Mouse (Mus musculus): ENCODE measurements around the gene Tradd. TPM values are rescaled to one million over a fixed set of nuclear protein-coding genes. Genes with fewer than 3 reads are reported as not detected.
"Not testable (repeated sequence)": the region's sequence is repeated elsewhere in the genome, so short reads cannot be mapped to it uniquely, and the experiment has no call there.

Gene Tradd
- polyA plus RNA-seq, 1 experiment = 8.7 TPM

GRCm38 (mm10) chr8:105252680-105253537 lies 11.5 kb downstream of the Tradd start:
- DNase-seq (ENCODE audit: extremely low spot score in 1 of 2, low spot score in 1 of 2) = no peak

DNA sequence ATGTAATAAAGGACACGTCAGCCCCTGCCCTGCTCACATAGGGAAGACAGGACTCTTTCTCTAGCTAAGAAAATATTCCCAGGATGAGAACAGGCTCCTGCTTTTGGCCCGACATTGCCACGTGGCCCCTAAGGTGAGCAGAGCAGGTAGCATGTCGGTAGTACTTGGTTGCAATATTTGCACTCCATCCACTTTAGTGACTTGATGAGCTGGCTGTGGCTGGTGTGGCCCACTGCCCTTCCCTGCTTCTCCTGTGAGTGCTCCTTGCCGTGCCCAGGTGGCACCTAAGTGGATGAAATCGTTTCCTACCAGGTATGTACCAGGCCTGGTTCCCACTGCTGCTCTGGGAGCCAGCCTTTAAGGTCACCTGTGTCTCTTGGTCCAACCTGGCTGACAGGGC lies 12.5 kb downstream of the Tradd start:
- no peak for DNase-seq (ENCODE audit: extremely low spot score in 1 of 2, low spot score in 1 of 2)

- no peak for DNase-seq (ENCODE audit: extremely low spot score in 1 of 2, low spot score in 1 of 2)
These were observed 23.4 kb downstream of the Tradd start for GRCm38 (mm10) chr8:105241016-105241415.

DNA sequence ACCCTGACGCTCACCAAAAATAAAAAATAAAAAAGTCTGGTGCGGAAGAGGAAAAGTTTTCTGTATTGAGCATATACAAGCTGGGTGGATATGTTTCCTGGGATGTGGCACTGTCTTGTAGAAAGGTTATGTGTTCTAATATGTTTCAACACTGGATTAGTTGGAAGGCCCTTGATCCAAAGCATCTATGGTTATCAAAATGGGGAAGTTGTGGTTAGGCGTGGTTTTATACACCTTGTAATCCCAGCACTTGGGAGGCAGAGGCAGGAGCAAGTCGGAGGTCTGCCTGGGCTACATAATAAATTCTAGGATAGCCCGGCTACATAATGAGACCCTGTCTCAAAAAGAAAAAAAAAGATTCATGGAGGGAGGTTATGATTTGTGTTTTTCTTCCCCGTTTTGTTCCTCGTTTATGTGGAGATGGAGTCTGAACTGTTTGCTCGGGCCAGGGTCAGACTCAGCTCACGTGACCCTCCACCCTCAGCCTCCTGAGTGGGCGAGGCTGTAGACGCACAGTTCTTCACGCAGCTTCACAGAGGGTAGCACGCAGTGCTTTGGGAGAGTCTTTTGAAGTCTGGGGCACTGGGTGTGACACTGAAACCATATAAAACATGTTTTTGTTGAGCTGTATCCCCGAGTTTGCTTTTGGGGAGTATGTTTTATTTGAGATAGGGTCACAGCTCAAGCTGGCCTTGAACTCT lies 26.8 kb downstream of the Tradd start:
- no peak for DNase-seq (ENCODE audit: extremely low spot score in 1 of 2, low spot score in 1 of 2)

- DNase-seq (ENCODE audit: extremely low spot score in 1 of 2, low spot score in 1 of 2) = no peak
These were observed 29.2 kb downstream of the Tradd start for GRCm38 (mm10) chr8:105235206-105235605.

DNA sequence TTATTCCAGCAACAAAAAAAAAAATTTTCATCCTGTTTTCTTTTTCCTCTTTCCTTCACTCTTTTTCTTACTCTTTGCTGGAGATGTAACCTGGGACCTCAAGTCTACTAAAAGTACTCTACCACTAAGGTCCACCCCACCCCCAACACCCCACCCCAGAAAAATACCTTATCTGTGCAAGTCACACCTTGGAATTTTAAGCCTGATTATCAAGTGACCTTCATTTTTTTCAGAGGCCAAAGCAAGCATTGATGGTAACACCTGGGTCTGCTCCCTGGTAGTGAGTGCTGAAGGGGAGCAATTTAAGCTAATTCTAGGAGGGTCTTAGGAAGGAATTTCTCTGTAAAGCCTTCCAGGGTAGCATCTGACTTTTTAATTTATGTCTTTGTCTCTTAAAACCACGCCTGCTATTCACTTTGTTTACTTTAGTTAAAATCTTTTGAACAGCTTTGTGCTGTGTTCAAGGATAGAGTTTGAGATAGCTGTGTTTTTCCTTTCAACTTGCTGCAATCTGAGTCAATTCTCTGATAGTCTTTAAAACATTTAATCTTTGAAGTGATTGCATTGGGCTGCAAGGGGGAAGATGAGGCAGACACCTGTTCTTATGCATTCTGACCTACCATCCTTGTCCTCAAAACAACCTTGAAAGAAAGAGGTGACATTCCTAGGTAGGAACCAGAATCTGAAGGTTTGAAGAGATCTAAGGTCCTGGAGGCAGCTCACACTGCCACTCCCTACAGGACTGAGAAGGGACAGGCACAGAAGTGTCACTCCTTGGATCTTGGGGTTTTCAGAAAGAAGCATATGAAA lies 31.1 kb downstream of the Tradd start:
- DNase-seq (ENCODE audit: extremely low spot score in 1 of 2, low spot score in 1 of 2) = no peak

- DNase-seq (ENCODE audit: extremely low spot score in 1 of 2, low spot score in 1 of 2) = not testable (repeated sequence)
These were observed 32.1 kb downstream of the Tradd start for GRCm38 (mm10) chr8:105232321-105232693.

GRCm38 (mm10) chr8:105231503-105232320 lies 32.7 kb downstream of the Tradd start:
- no peak for DNase-seq (ENCODE audit: extremely low spot score in 1 of 2, low spot score in 1 of 2)

- no peak for DNase-seq (ENCODE audit: extremely low spot score in 1 of 2, low spot score in 1 of 2)
These were observed 38.5 kb downstream of the Tradd start for GRCm38 (mm10) chr8:105225917-105226316.

- no peak for DNase-seq (ENCODE audit: extremely low spot score in 1 of 2, low spot score in 1 of 2)
These were observed 39.2 kb downstream of the Tradd start for GRCm38 (mm10) chr8:105225272-105225593.

- peak; percentile 83 to 97 for DNase-seq (ENCODE audit: extremely low spot score in 1 of 2, low spot score in 1 of 2)
These were observed 39.8 kb downstream of the Tradd start, which contains the start of gene D230025D16Rik for GRCm38 (mm10) chr8:105224413-105225271. Gene D230025D16Rik (plus strand): TSS chr8:105225145.

GRCm38 (mm10) chr8:105223850-105224249 lies 40.6 kb downstream of the Tradd start:
- no peak for DNase-seq (ENCODE audit: extremely low spot score in 1 of 2, low spot score in 1 of 2)

- peak; percentile 10 to 86 for DNase-seq (ENCODE audit: extremely low spot score in 1 of 2, low spot score in 1 of 2)
These were observed 46.4 kb downstream of the Tradd start for GRCm38 (mm10) chr8:105217926-105218522.

GRCm38 (mm10) chr8:105214104-105214503 lies 50.3 kb downstream of the Tradd start:
- no peak for DNase-seq (ENCODE audit: extremely low spot score in 1 of 2, low spot score in 1 of 2)

DNA sequence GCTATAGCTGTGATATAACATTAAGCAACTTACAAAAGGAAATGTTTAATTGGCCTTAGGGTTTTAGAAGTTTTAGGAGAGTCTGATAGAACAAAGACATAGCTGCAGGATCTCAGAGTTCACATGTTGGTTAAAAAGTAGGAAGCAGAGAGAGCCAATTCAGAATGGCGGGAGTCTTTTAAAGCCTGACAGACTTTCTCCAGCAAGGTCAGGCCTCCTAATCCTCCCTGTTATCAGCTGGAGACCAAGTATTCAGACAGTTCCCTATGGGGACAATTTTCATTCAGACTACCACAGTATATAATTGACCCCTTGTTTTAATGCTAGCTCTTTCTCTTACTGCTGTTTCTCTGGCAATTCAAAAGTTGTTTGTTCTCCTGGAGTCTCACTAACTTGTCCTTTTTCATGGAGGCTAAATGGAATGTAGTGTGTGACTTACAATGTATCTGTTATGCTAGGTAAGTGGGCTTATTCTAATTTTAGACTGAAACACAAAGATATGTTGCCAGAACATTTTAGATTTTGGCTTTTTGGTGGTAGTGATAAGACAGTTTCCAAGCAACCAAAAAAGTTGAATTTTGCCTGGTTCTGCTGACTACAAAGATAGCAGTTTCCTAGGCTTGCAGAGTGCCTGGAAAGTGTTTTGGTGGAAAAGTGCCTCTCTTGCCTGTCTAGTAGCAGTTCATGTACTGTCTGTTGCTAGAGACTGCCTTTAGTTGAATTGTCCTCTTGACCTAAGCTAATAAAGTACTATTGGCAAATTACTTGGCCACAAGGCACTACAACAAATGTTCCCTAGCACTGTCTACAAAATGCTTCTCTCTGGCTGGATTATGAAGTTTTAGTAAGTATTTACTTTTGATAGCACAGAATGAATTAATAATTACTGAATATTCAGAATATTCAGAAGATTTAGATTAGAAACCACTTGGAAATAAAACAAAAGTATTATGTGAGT lies 55.0 kb downstream of the Tradd start:
- no peak for DNase-seq (ENCODE audit: extremely low spot score in 1 of 2, low spot score in 1 of 2)

Measured in frontal cortex, adult 2 months (tissue).